Mouse (Mus musculus) kidney, embryonic 14.5 days (tissue): Measurements from ENCODE around the gene Fam124a. TPM values are rescaled to one million over a fixed set of nuclear protein-coding genes. Genes with fewer than 3 reads are reported as not detected.

Source experiments
- ATAC-seq: fragments of 200-750 bp; cut with Nextera tagmentation; 2 replicates; pipeline ENCODE4 v1.8.0; 2017; ENCODE audit warnings: moderate number of reproducible peaks, mild to moderate bottlenecking, moderate TSS enrichment, moderate library complexity; ENCODE audit not compliant: low FRiP score, low TSS enrichment
- H3K27ac ChIP-seq: fragments of 300-500 bp; sonication (generic); 2 replicates; pipeline ENCODE4 v1.5.1; 2014; ENCODE audit warnings: low read depth, mild to moderate bottlenecking, low read length, moderate library complexity, mixed read lengths
- H3K27me3 ChIP-seq: fragments of 300-500 bp; sonication (generic); 2 replicates; pipeline ENCODE4 v1.6.1; 2014; ENCODE audit warnings: mild to moderate bottlenecking, low read length; ENCODE audit not compliant: control insufficient read depth, insufficient read depth
- H3K36me3 ChIP-seq: fragments of 300-500 bp; sonication (generic); 2 replicates; pipeline ENCODE4 v1.6.1; 2014; ENCODE audit warnings: low read length, mixed read lengths; ENCODE audit not compliant: control insufficient read depth, insufficient read depth
- H3K4me1 ChIP-seq: fragments of 300-500 bp; sonication (generic); 2 replicates; pipeline ENCODE4 v1.6.1; 2014; ENCODE audit warnings: low read length, mixed read lengths; ENCODE audit not compliant: control insufficient read depth, insufficient read depth
- H3K4me2 ChIP-seq: fragments of 300-500 bp; sonication (generic); replicated peaks from 2 replicates; pipeline ENCODE4 v1.6.1; 2014; ENCODE audit warnings: low read depth, mild to moderate bottlenecking, low read length
- H3K4me3 ChIP-seq: fragments of 300-500 bp; sonication (generic); 2 replicates; pipeline ENCODE4 v1.5.1; 2014; ENCODE audit warnings: mild to moderate bottlenecking, low read length
- H3K9ac ChIP-seq: fragments of 300-500 bp; sonication (generic); 2 replicates; pipeline ENCODE4 v1.6.1; 2014; ENCODE audit warnings: low read depth, mild to moderate bottlenecking, low read length, moderate library complexity
- H3K9me3 ChIP-seq: fragments of 300-500 bp; sonication (generic); 2 replicates; pipeline ENCODE4 v1.6.1; 2016; ENCODE audit warnings: low read length; ENCODE audit not compliant: control insufficient read depth
- WGBS: fragments of 180-500 bp; shearing (Covaris S2); extraction: QIAGEN DNeasy Blood & Tissue Kit; methylation state at CpG from one replicate; pipeline ENCODE4 v1.1.7; 2014; 5-methylcytosine and 5-hydroxymethylcytosine counted together
- polyA plus RNA-seq: library from polyadenylated mRNA; unstranded; fragments of >200 nt; fragmentation: Nextera tagmentation; extraction: Ambion mirVana; gene quantifications from 2 replicates; pipeline ENCODE4 v1.2.1, GENCODE M21; 2014

Fam124a gene
- polyA plus RNA-seq, 1 experiment from 2014 or later: 5.2 TPM

DNA sequence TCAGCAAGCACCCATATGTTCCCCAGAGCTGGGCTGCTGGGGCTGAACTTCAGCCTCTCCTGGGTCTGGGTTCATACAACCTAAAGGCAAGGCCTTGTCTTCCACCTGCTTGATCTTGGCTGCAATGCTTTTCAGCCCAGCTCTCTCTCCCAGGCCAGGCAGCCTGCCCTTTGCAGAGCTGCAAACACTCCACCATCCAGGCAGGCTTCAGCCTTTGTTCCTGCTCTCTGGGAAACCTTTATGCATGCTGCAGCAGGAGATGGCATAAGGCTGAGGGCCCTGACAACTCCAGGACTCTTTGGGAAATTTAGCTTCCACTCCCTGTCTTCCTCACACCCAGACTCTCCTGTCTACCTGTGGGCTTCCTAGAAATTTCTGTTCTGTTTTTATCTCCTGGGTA is 29.1 kb downstream of the Fam124a start:
- H3K9me3 ChIP-seq: no peaks in the 10 kb centered on the region
- H3K27me3 ChIP-seq: no peaks in the 10 kb centered on the region
- 0 out of 2 replicates have a peak, but pooled peaks cover 4% of the 10 kb centered on the region for H3K4me1 ChIP-seq
- no peak overlapping the region; the same call in 1 of the 2 replicates for H3K9ac ChIP-seq
- no peak overlapping the region for H3K27ac ChIP-seq
- H3K4me3 ChIP-seq: no peak overlapping the region
- no peak for ATAC-seq
- H3K36me3 ChIP-seq: no peaks in the 10 kb centered on the region
- H3K4me2 ChIP-seq: no peak overlapping the region

DNA sequence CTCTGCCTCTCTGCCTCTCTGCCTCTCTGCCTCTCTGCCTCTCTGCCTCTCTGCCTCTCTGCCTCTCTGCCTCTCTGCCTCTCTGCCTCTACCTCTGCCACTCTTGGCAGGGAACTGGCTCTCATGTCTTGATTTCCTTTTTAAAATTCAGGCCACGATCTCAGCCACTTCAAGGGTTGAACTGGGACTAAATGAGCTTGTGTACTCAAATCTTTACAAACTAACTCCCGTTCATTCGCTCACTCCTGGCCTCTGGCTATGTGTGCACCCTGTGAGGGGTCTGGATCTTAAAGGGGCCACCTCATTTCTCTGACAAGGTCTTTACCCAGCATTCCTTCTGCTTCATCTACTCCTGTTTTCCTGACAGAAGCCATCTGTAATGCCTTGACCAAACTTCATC is 29.8 kb downstream of the Fam124a start:
- no peak for ATAC-seq
- Histone ChIP-seq H3K4me1 (0 out of 2 replicates have a peak, but pooled peaks cover 4% of the 10 kb centered on the region), H3K36me3 (no peaks in the 10 kb centered on the region), H3K4me3 (no peak overlapping the region), H3K27me3 (no peaks in the 10 kb centered on the region), H3K4me2 (no peak overlapping the region), H3K9ac (no peak overlapping the region), H3K27ac (no peak overlapping the region), H3K9me3 (no peaks in the 10 kb centered on the region)
- 36% methylated on average over 3 of the region's 3 CpGs for WGBS

DNA sequence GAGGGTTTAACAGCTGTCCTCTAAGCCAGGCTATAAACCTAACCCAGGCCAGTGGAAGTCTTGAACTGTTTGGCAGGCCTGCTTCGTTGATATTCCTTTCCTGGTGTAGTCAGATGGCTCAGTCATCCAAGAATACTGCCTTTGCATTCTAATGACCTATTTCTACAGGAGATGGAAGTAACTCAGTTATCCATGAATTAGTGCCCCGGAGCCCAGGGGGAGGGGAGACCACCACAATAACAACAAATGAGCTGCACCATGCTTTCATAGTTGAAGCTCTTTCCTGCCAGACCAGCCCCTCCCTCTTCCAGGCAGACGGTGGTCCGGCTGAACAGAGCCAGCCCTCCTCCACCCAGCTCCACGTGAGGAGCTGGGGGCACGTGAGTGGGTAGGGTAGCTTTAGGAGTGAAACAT is 44.6 kb downstream of the Fam124a start:
- no peaks in the 10 kb centered on the region for H3K4me1 ChIP-seq
- 28% methylated on average over 6 of the region's 6 CpGs for WGBS
- peak; percentile 39; the same call in 1 of the 2 replicates for ATAC-seq
- H3K36me3 ChIP-seq: no peaks in the 10 kb centered on the region
- no peak overlapping the region for H3K27ac ChIP-seq
- H3K9ac ChIP-seq: no peak overlapping the region
- no peak overlapping the region for H3K4me2 ChIP-seq
- H3K9me3 ChIP-seq: no peaks in the 10 kb centered on the region
- H3K4me3 ChIP-seq: no peak overlapping the region
- no peaks in the 10 kb centered on the region for H3K27me3 ChIP-seq

DNA sequence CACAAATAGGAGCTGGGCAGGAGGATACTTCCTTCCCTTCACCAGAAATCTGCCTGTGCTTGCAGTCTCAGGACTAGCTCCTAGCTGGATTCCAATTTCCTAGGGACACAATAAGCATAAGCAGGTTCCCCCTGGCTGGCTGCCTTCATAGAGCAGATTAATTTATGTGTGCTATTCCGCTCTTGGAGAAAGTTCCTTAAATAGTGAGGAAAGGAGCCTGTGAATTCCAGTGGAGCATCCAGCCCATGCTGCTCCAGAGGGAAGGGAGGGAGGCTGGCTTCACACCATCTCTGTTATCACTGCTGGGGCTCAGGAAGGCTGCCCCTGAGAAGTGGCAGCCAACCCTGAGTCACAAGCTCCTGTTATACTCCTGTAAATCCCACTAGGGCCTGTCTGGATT is 46.7 kb downstream of the Fam124a start:
- Histone ChIP-seq H3K4me2 (no peak overlapping the region), H3K4me1 (no peaks in the 10 kb centered on the region), H3K36me3 (no peaks in the 10 kb centered on the region), H3K9ac (no peak overlapping the region), H3K27me3 (no peaks in the 10 kb centered on the region), H3K27ac (no peak overlapping the region), H3K4me3 (no peak overlapping the region), H3K9me3 (no peaks in the 10 kb centered on the region)
- 58% methylated on average over 1 of the region's 1 CpGs for WGBS
- ATAC-seq: no peak

DNA sequence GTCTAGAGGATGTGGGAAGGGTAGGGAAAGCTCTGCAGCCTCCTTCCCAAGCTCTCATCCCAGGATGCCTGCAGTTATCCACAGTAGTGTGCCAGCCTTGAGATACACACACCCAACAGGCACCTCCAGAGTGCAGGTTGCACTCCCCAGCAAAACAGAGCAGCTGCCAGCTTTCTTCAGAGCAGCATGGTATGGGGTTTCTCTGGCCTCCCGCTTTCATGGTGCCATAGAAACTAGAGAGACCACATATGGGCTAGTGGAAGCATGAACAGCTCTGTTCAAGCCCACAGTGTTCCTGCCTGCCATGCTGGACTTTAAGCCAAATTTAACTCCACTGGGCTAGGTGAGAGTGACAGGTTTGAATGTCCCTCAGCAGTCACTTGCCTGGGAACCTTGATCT is 47.3 kb downstream of the Fam124a start:
- H3K4me2 ChIP-seq: no peak overlapping the region
- no peaks in the 10 kb centered on the region for H3K9me3 ChIP-seq
- 100% methylated on average over 1 of the region's 1 CpGs for WGBS
- H3K9ac ChIP-seq: no peak overlapping the region
- H3K4me1 ChIP-seq: no peaks in the 10 kb centered on the region
- H3K27ac ChIP-seq: no peak overlapping the region
- no peak for ATAC-seq
- H3K4me3 ChIP-seq: no peak overlapping the region
- H3K27me3 ChIP-seq: no peaks in the 10 kb centered on the region
- H3K36me3 ChIP-seq: no peaks in the 10 kb centered on the region

DNA sequence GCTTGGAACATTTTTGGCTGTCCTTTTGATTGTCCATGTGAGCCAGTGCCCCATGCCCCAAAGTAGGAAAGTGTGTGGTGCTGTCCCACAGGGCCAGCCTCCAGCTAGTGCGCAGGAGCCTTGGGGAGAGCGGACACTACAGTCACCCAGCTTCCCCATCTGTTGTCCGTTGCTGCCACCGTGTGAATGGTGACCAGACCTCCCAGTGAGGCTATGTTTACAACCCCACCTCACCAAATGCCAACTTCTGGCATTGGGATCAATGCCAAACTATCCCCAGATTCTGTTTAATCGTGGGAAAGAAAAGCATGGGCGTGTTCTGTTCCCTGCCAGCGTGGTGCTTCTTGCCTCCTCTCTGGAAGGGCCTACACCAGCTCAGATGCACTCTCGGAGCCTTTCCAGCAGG is 52.3 kb downstream of the Fam124a start:
- 71% methylated on average over 8 of the region's 8 CpGs for WGBS
- H3K36me3 ChIP-seq: no peaks in the 10 kb centered on the region
- no peaks in the 10 kb centered on the region for H3K4me1 ChIP-seq
- no peak overlapping the region for H3K27ac ChIP-seq
- no peak for ATAC-seq
- H3K27me3 ChIP-seq: no peaks in the 10 kb centered on the region
- no peak overlapping the region for H3K4me3 ChIP-seq
- H3K9me3 ChIP-seq: no peaks in the 10 kb centered on the region
- H3K4me2 ChIP-seq: no peak overlapping the region
- H3K9ac ChIP-seq: no peak overlapping the region

GRCm38 (mm10) chr14:62609904-62610303 is 54.4 kb downstream of the Fam124a start:
- H3K36me3 ChIP-seq: no peaks in the 10 kb centered on the region
- no peak overlapping the region for H3K4me3 ChIP-seq
- H3K9ac ChIP-seq: no peak overlapping the region
- no peaks in the 10 kb centered on the region for H3K4me1 ChIP-seq
- H3K27me3 ChIP-seq: no peaks in the 10 kb centered on the region
- ATAC-seq: no peak
- H3K4me2 ChIP-seq: no peak overlapping the region
- no peak overlapping the region for H3K27ac ChIP-seq
- H3K9me3 ChIP-seq: no peaks in the 10 kb centered on the region
- WGBS: 90% methylated on average over 3 of the region's 3 CpGs

- no peaks in the 10 kb centered on the region for H3K36me3 ChIP-seq
- no peak for ATAC-seq
- WGBS: 81% methylated on average over 3 of the region's 3 CpGs
- no peak overlapping the region for H3K27ac ChIP-seq
- H3K27me3 ChIP-seq: no peaks in the 10 kb centered on the region
- no peaks in the 10 kb centered on the region for H3K9me3 ChIP-seq
- no peaks in the 10 kb centered on the region for H3K4me1 ChIP-seq
- H3K9ac ChIP-seq: no peak overlapping the region; the same call in 1 of the 2 replicates
- H3K4me3 ChIP-seq: no peak overlapping the region
- H3K4me2 ChIP-seq: no peak overlapping the region
Measured at GRCm38 (mm10) chr14:62622393-62622792, 66.9 kb downstream of the Fam124a start.

- Histone ChIP-seq H3K4me1 (no peaks in the 10 kb centered on the region), H3K27me3 (no peaks in the 10 kb centered on the region), H3K4me2 (no peak overlapping the region), H3K9ac (no peak overlapping the region), H3K36me3 (no peaks in the 10 kb centered on the region), H3K27ac (no peak overlapping the region), H3K4me3 (no peak overlapping the region), H3K9me3 (no peaks in the 10 kb centered on the region)
- whole genome bisulfite sequencing: 96% methylated on average over 5 of the region's 5 CpGs
- ATAC-seq: no peak
Measured at GRCm38 (mm10) chr14:62627951-62628350, 72.4 kb downstream of the Fam124a start.
